20 mouse cellular contexts compared by ENCODE assay signal in the genomic region with DNA sequence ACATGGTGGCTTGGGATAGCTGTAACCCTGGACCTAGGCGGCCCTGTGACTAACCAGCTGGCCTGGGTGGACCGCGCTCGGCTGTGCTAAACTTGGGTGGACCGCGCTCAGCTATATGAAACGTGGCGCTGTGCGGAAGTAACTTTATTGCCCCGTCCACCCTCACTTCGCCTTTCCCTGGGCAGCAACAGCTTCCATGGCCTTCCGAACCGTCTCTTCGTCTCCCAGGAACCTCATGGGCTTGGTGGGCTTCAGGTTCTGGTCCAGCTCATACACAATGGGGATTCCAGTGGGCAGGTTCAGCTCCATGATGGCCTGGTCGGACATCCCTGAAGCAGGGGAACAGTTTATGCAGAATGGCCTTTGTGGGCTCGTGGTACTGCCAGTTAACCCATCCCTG. TPM values are rescaled to one million over a fixed set of nuclear protein-coding genes. Genes with fewer than 3 reads are reported as not detected.
DNase-seq lines count a peak whose midpoint lies in the region; ATAC-seq and TF ChIP-seq lines count a peak whose summit lies in the region.
"Had no signal": no experiment of that assay in that cellular context is flagged by ENCODE, and none has a peak within 500 bp of the region (broad histone marks: within the 10 kb centered on the region; RNA-seq: fewer than 3 reads in every experiment).

No protein-coding gene starts in this region.

- peak overlapping the region; percentile 85 for H3K9ac ChIP-seq in heart, embryonic 11.5 days (ENCODE audit: low read depth, low read length)
- H3K9ac ChIP-seq in neural tube, embryonic 11.5 days (ENCODE audit: low read length), result no peak overlapping the region
- H3K9ac ChIP-seq in heart, embryonic 15.5 days, result peak overlapping the region; percentile 79
- H3K9ac ChIP-seq: hindbrain, embryonic 13.5 days; liver, embryonic 14.5 days; midbrain, embryonic 12.5 days had no signal

- peak overlapping the region; percentile 82; the same call in 1 of the 2 replicates for H3K27ac ChIP-seq in heart, embryonic 11.5 days (ENCODE audit: low read depth, low read length)
- no peak overlapping the region for H3K27ac ChIP-seq in neural tube, embryonic 11.5 days (ENCODE audit: low read depth, low read length)
- peak overlapping the region; percentile 91 for H3K27ac ChIP-seq in heart, embryonic 15.5 days
- no peak overlapping the region for H3K27ac ChIP-seq in thymus, adult 2 months (ENCODE audit: control insufficient read depth, insufficient read depth, low read length)
- H3K27ac ChIP-seq: forebrain, embryonic 10.5 days; hindbrain, embryonic 13.5 days; liver, embryonic 14.5 days; midbrain, embryonic 12.5 days had no signal

- no peak for TF ChIP-seq CTCF in thymus, adult 2 months (IDR thresholded peaks at IDR 0.05; ENCODE audit: borderline replicate concordance, control insufficient read depth, extremely low read depth, insufficient read depth, low read length, poor library complexity)

- peak overlapping the region; percentile 64 for H3K4me3 ChIP-seq in heart, embryonic 11.5 days (ENCODE audit: low read depth, low read length)
- H3K4me3 ChIP-seq in neural tube, embryonic 11.5 days (ENCODE audit: low read depth, low read length), result no peak overlapping the region
- H3K4me3 ChIP-seq in heart, embryonic 15.5 days, result peak overlapping the region; percentile 63
- H3K4me3 ChIP-seq in thymus, adult 2 months (ENCODE audit: control insufficient read depth, insufficient read depth, low read length), result no peak overlapping the region
- H3K4me3 ChIP-seq: forebrain, embryonic 10.5 days; hindbrain, embryonic 13.5 days; midbrain, embryonic 12.5 days had no signal

- H3K4me2 ChIP-seq in heart, embryonic 11.5 days, result peak overlapping the region; percentile 72
- no peak overlapping the region for H3K4me2 ChIP-seq in neural tube, embryonic 11.5 days (ENCODE audit: low read depth)
- H3K4me2 ChIP-seq in heart, embryonic 15.5 days, result peak overlapping the region; percentile 55
- H3K4me2 ChIP-seq: hindbrain, embryonic 13.5 days; midbrain, embryonic 12.5 days had no signal

- TF ChIP-seq POLR2A in thymus, adult 2 months (IDR thresholded peaks at IDR 0.05; ENCODE audit: control insufficient read depth, extremely low read depth, insufficient read depth, low read length, poor library complexity), result no peak

- WGBS in heart, embryonic 11.5 days (ENCODE audit: insufficient replicate concordance), result 91% methylated on average over 16 of the region's 16 CpGs
- WGBS in neural tube, embryonic 11.5 days, result 92% methylated on average over 16 of the region's 16 CpGs
- WGBS in heart, embryonic 15.5 days, result 89% methylated on average over 16 of the region's 16 CpGs
- 98% methylated on average over 16 of the region's 16 CpGs for WGBS in thymus, adult 2 months

- H3K27me3 ChIP-seq in heart, embryonic 11.5 days (ENCODE audit: control insufficient read depth, insufficient read depth, low read length), result no peaks in the 10 kb centered on the region
- no peaks in the 10 kb centered on the region for H3K27me3 ChIP-seq in neural tube, embryonic 11.5 days (ENCODE audit: control insufficient read depth, insufficient read depth, low read length)
- no peaks in the 10 kb centered on the region for H3K27me3 ChIP-seq in heart, embryonic 15.5 days
- no peaks in the 10 kb centered on the region for H3K27me3 ChIP-seq in thymus, adult 2 months (ENCODE audit: control insufficient read depth, insufficient read depth, low read length)
- H3K27me3 ChIP-seq: hindbrain, embryonic 13.5 days; midbrain, embryonic 12.5 days; Patski had no signal

- H3K9me3 ChIP-seq in heart, embryonic 11.5 days (replicated peaks; ENCODE audit: control insufficient read depth, low read length), result no peaks in the 10 kb centered on the region
- H3K9me3 ChIP-seq in neural tube, embryonic 11.5 days (ENCODE audit: control insufficient read depth, low read length), result no peaks in the 10 kb centered on the region
- H3K9me3 ChIP-seq in heart, embryonic 15.5 days (replicated peaks), result no peaks in the 10 kb centered on the region
- H3K9me3 ChIP-seq: forebrain, embryonic 10.5 days; hindbrain, embryonic 13.5 days; midbrain, embryonic 12.5 days had no signal

- H3K4me1 ChIP-seq in heart, embryonic 11.5 days (ENCODE audit: control insufficient read depth, insufficient read depth, low read length), result peaks cover 15% of the 10 kb centered on the region
- H3K4me1 ChIP-seq in neural tube, embryonic 11.5 days (ENCODE audit: control insufficient read depth, insufficient read depth, low read length), result no peaks in the 10 kb centered on the region
- H3K4me1 ChIP-seq in heart, embryonic 15.5 days (replicated peaks), result peaks cover 43% of the 10 kb centered on the region
- peaks cover 14% of the 10 kb centered on the region for H3K4me1 ChIP-seq in thymus, adult 2 months (replicated peaks; ENCODE audit: control insufficient read depth, insufficient read depth, low read length)

- H3K36me3 ChIP-seq in heart, embryonic 11.5 days (ENCODE audit: control insufficient read depth, insufficient read depth, low read length), result peaks cover 18% of the 10 kb centered on the region; the same call in 1 of the 2 replicates
- H3K36me3 ChIP-seq in neural tube, embryonic 11.5 days (ENCODE audit: control insufficient read depth, insufficient read depth, low read length), result peaks cover 17% of the 10 kb centered on the region
- peaks cover 47% of the 10 kb centered on the region for H3K36me3 ChIP-seq in heart, embryonic 15.5 days
- peaks cover 42% of the 10 kb centered on the region for H3K36me3 ChIP-seq in thymus, adult 2 months (ENCODE audit: control insufficient read depth, insufficient read depth, low read length)

- ATAC-seq in heart, embryonic 11.5 days (replicated peaks; ENCODE audit: insufficient number of reproducible peaks, low FRiP score, low TSS enrichment), result no peak
- no peak for ATAC-seq in neural tube, embryonic 11.5 days (ENCODE audit: insufficient read depth, low FRiP score, low TSS enrichment)
- no peak for ATAC-seq in heart, embryonic 15.5 days (replicated peaks; ENCODE audit: insufficient number of reproducible peaks, insufficient read depth, low FRiP score, low read depth)
- ATAC-seq: activated CD4-positive, CD25-positive, alpha-beta regulatory T cell, adult 4 months; inflammation-experienced regulatory T-cells, adult 6 months; Patski had no signal

- DNase-seq in heart, adult 9 months (ENCODE audit: low spot score in 2 of 2), result no peak
- peak; percentile 8 for DNase-seq in neural tube, embryonic 11.5 days (ENCODE audit: low spot score)
- no peak for DNase-seq in neural tube, embryonic 10.5 days (ENCODE audit: extremely low spot score, low spot score)
- DNase-seq in embryo, embryonic 11 days, result no peak
- DNase-seq in thymus, adult 2 months, result no peak
- DNase-seq: adrenal gland, postnatal 10 days; cerebellum, adult 11 months; cerebellum, postnatal 10 days; kidney, postnatal 4 days; layer of hippocampus, adult 9-11 months; spleen, adult 18-20 months had no signal

RNA-seq across cellular contexts. Expression of a gene that starts 2.0 kb away (rescaled TPM):
- polyA plus RNA-seq in heart, embryonic 11.5 days (2014; fragmentation: Nextera tagmentation; extraction: Ambion mirVana), result 761 and 811 TPM in 2 replicates
- 17.4 and 20.5 TPM in 2 replicates for polyA plus RNA-seq in neural tube, embryonic 11.5 days (2014; fragmentation: Nextera tagmentation; extraction: Ambion mirVana)
- polyA plus RNA-seq in heart, embryonic 15.5 days (2015; fragmentation: Nextera tagmentation; extraction: Ambion mirVana), result 876 and 993 TPM in 2 replicates
- polyA plus RNA-seq in thymus, adult 2 months (2012; rRNA removed), result 11.1 and 38.2 TPM in 2 replicates

RNA-seq across cellular contexts. Expression of a gene that starts 13.2 kb away (rescaled TPM):
- 88.3 and 90.3 TPM in 2 replicates for polyA plus RNA-seq in heart, embryonic 11.5 days (2014; fragmentation: Nextera tagmentation; extraction: Ambion mirVana)
- polyA plus RNA-seq in neural tube, embryonic 11.5 days (2014; fragmentation: Nextera tagmentation; extraction: Ambion mirVana), result 149 and 156 TPM in 2 replicates
- polyA plus RNA-seq in heart, embryonic 15.5 days (2015; fragmentation: Nextera tagmentation; extraction: Ambion mirVana), result 64.4 and 82.3 TPM in 2 replicates
- 121 and 136 TPM in 2 replicates for polyA plus RNA-seq in thymus, adult 2 months (2012; rRNA removed)

RNA-seq across cellular contexts. Expression of a gene that starts 36.3 kb away (rescaled TPM):
- polyA plus RNA-seq in heart, embryonic 11.5 days (2014; fragmentation: Nextera tagmentation; extraction: Ambion mirVana), result 5.1 and 5.7 TPM in 2 replicates
- 5.0 and 6.2 TPM in 2 replicates for polyA plus RNA-seq in neural tube, embryonic 11.5 days (2014; fragmentation: Nextera tagmentation; extraction: Ambion mirVana)
- 6.0 and 7.6 TPM in 2 replicates for polyA plus RNA-seq in heart, embryonic 15.5 days (2015; fragmentation: Nextera tagmentation; extraction: Ambion mirVana)
- polyA plus RNA-seq in thymus, adult 2 months (2012; rRNA removed), result 56.8 and 63.9 TPM in 2 replicates

RNA-seq across cellular contexts. Expression of a gene that starts 39.3 kb away (rescaled TPM):
- 14.2 and 18.7 TPM in 2 replicates for polyA plus RNA-seq in heart, embryonic 11.5 days (2014; fragmentation: Nextera tagmentation; extraction: Ambion mirVana)
- polyA plus RNA-seq in neural tube, embryonic 11.5 days (2014; fragmentation: Nextera tagmentation; extraction: Ambion mirVana), result 14.4 and 16.5 TPM in 2 replicates
- polyA plus RNA-seq in heart, embryonic 15.5 days (2015; fragmentation: Nextera tagmentation; extraction: Ambion mirVana), result 32.8 and 34.0 TPM in 2 replicates
- 22.2 and 22.4 TPM in 2 replicates for polyA plus RNA-seq in thymus, adult 2 months (2012; rRNA removed)

Comparison
In these comparisons a context has a peak if more than half of its experiments do, and no peak if none do; other contexts are left out.
1. H3K27ac ChIP-seq: peak in heart, embryonic 11.5 days (single experiment) and heart, embryonic 15.5 days (single experiment); none in neural tube, embryonic 11.5 days (single experiment) and thymus, adult 2 months (single experiment).
2. H3K4me3 ChIP-seq: peak in heart, embryonic 11.5 days (single experiment) and heart, embryonic 15.5 days (single experiment); none in neural tube, embryonic 11.5 days (single experiment) and thymus, adult 2 months (single experiment).
3. RNA of a gene that starts 2.0 kb away (polyA plus RNA-seq): 876 to 993 TPM in heart, embryonic 15.5 days and 761 to 811 TPM in heart, embryonic 11.5 days; 11.1 to 38.2 TPM in thymus, adult 2 months and 17.4 to 20.5 TPM in neural tube, embryonic 11.5 days; every median in the first group is over 10 times any median in the second.